Mouse (Mus musculus): ENCODE results near the gene Fam120a. TPM values are rescaled to one million over a fixed set of nuclear protein-coding genes. Genes with fewer than 3 reads are reported as not detected.

Gene Fam120a
- polyA plus RNA-seq, 1 experiment from 2014 or later: 24.6 TPM

GRCm38 (mm10) chr13:48864673-48865356, 103.0 kb downstream of the Fam120a start:
- Histone ChIP-seq H3K4me1 (peaks cover 56% of the 10 kb centered on the region), H3K27me3 (no peaks in the 10 kb centered on the region), H3K36me3 (no peaks in the 10 kb centered on the region), H3K4me2 (no peak overlapping the region), H3K4me3 (no peak overlapping the region), H3K9ac (no peak overlapping the region), H3K9me3 (no peaks in the 10 kb centered on the region), H3K27ac (no peak overlapping the region)
- WGBS: 70% methylated on average over 12 of the region's 12 CpGs
- no peak for ATAC-seq (ENCODE audit: insufficient number of reproducible peaks, low FRiP score, low TSS enrichment, low read depth)

GRCm38 (mm10) chr13:48863556-48863955, 104.3 kb downstream of the Fam120a start:
- Histone ChIP-seq H3K9ac (no peak overlapping the region), H3K4me2 (no peak overlapping the region), H3K4me1 (peaks cover 55% of the 10 kb centered on the region), H3K9me3 (no peaks in the 10 kb centered on the region), H3K27ac (peak overlapping the region; percentile 47), H3K27me3 (no peaks in the 10 kb centered on the region), H3K4me3 (no peak overlapping the region), H3K36me3 (no peaks in the 10 kb centered on the region; the same call in 1 of the 2 replicates)
- ATAC-seq (ENCODE audit: insufficient number of reproducible peaks, low FRiP score, low TSS enrichment, low read depth): no peak
- 21% methylated on average over 9 of the region's 9 CpGs for WGBS

- H3K9me3 ChIP-seq: no peaks in the 10 kb centered on the region
- WGBS: 94% methylated on average over 1 of the region's 1 CpGs
- H3K36me3 ChIP-seq: no peaks in the 10 kb centered on the region; the same call in 1 of the 2 replicates
- no peak overlapping the region for H3K4me3 ChIP-seq
- peaks cover 62% of the 10 kb centered on the region for H3K4me1 ChIP-seq
- H3K4me2 ChIP-seq: no peak overlapping the region
- no peak overlapping the region for H3K27ac ChIP-seq
- no peak for ATAC-seq (ENCODE audit: insufficient number of reproducible peaks, low FRiP score, low TSS enrichment, low read depth)
- no peaks in the 10 kb centered on the region for H3K27me3 ChIP-seq
- no peak overlapping the region for H3K9ac ChIP-seq
Measured at GRCm38 (mm10) chr13:48861913-48862312, 105.9 kb downstream of the Fam120a start.

- no peak overlapping the region for H3K4me2 ChIP-seq
- no peaks in the 10 kb centered on the region for H3K27me3 ChIP-seq
- ATAC-seq (ENCODE audit: insufficient number of reproducible peaks, low FRiP score, low TSS enrichment, low read depth): no peak
- H3K9me3 ChIP-seq: no peaks in the 10 kb centered on the region
- H3K4me3 ChIP-seq: no peak overlapping the region
- H3K27ac ChIP-seq: no peak overlapping the region
- H3K4me1 ChIP-seq: peaks cover 45% of the 10 kb centered on the region
- no peaks in the 10 kb centered on the region; the same call in 1 of the 2 replicates for H3K36me3 ChIP-seq
- WGBS: 54% methylated on average over 4 of the region's 4 CpGs
- H3K9ac ChIP-seq: no peak overlapping the region
Measured at GRCm38 (mm10) chr13:48858779-48859178, 109.0 kb downstream of the Fam120a start.

DNA sequence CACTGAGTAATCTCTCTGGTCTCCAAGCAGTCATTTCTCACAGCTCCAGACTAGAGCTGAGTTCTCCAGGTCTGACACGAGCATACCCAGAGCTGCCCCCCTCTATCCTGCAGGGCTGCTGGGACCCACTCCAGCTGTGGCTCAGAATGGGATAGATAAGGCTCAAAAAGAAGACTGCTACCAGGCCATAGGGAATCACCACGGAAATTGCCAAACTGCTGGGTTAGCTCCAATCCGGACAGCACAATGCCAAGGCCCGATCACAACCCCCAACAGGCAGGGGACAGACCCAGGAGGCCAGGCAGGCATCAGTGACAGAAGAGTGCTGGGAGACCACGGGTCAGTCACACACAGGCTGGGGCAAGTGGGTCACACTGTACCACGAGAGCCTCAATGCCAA, 109.8 kb downstream of the Fam120a start:
- 69% methylated on average over 6 of the region's 6 CpGs for WGBS
- Histone ChIP-seq H3K4me1 (peaks cover 41% of the 10 kb centered on the region), H3K4me3 (no peak overlapping the region), H3K27me3 (no peaks in the 10 kb centered on the region), H3K9ac (no peak overlapping the region), H3K4me2 (no peak overlapping the region), H3K36me3 (no peaks in the 10 kb centered on the region; the same call in 1 of the 2 replicates), H3K9me3 (no peaks in the 10 kb centered on the region), H3K27ac (no peak overlapping the region)
- ATAC-seq (ENCODE audit: insufficient number of reproducible peaks, low FRiP score, low TSS enrichment, low read depth): no peak

GRCm38 (mm10) chr13:48857246-48857932, 110.4 kb downstream of the Fam120a start:
- Histone ChIP-seq H3K36me3 (no peaks in the 10 kb centered on the region; the same call in 1 of the 2 replicates), H3K9me3 (no peaks in the 10 kb centered on the region), H3K4me2 (no peak overlapping the region), H3K27me3 (no peaks in the 10 kb centered on the region), H3K9ac (no peak overlapping the region), H3K4me3 (no peak overlapping the region), H3K4me1 (peaks cover 44% of the 10 kb centered on the region), H3K27ac (no peak overlapping the region)
- ATAC-seq (ENCODE audit: insufficient number of reproducible peaks, low FRiP score, low TSS enrichment, low read depth): no peak
- WGBS: 42% methylated on average over 7 of the region's 7 CpGs

DNA sequence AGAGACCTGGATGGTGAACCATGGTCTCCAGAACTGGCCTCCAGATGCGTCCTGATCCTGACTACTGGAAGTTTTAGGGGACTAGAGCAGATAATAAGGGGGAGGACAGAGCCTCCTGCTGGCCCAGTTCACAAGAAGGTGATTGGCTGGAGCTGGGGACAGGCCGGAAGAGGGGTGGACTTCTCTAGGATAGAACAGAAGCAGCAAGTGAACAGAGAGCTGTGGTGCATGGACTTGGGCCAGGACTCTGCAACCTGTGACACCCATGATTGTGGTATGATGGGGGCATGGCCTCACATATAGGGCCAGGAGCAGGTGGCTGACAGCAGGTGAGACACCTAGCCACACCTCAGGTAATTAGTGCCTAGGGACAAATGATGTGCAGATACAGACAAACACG, 113.9 kb downstream of the Fam120a start:
- H3K9me3 ChIP-seq: no peaks in the 10 kb centered on the region
- H3K9ac ChIP-seq: no peak overlapping the region
- no peak overlapping the region for H3K4me3 ChIP-seq
- H3K4me1 ChIP-seq: peaks cover 53% of the 10 kb centered on the region
- 49% methylated on average over 3 of the region's 3 CpGs for WGBS
- no peaks in the 10 kb centered on the region; the same call in 1 of the 2 replicates for H3K36me3 ChIP-seq
- H3K27ac ChIP-seq: no peak overlapping the region
- H3K4me2 ChIP-seq: no peak overlapping the region
- no peaks in the 10 kb centered on the region for H3K27me3 ChIP-seq
- no peak for ATAC-seq (ENCODE audit: insufficient number of reproducible peaks, low FRiP score, low TSS enrichment, low read depth)

DNA sequence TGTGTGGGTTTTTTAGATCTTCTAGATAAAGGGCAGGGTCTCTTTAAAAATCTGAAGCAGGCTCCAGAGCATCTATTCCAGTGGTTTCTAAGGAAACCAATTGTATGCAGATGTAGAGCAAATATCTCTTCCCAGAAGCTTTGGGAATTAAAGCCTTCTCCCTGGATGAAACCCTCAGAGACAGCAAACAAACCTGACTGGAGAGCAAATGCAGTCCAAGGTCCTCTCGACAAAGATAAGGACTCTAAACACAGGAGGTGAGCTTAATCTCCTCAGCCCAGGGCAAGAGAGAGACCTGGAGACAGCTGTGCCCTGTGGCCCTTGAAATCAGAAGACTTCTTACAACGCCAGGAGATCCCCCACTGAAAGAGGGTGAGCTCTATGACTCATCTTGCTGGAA, 114.3 kb downstream of the Fam120a start:
- 19% methylated on average over 2 of the region's 2 CpGs for WGBS
- H3K4me1 ChIP-seq: peaks cover 51% of the 10 kb centered on the region
- H3K9ac ChIP-seq: no peak overlapping the region
- H3K4me3 ChIP-seq: no peak overlapping the region
- no peak for ATAC-seq (ENCODE audit: insufficient number of reproducible peaks, low FRiP score, low TSS enrichment, low read depth)
- H3K9me3 ChIP-seq: no peaks in the 10 kb centered on the region
- no peaks in the 10 kb centered on the region for H3K36me3 ChIP-seq
- no peak overlapping the region for H3K4me2 ChIP-seq
- no peak overlapping the region for H3K27ac ChIP-seq
- no peaks in the 10 kb centered on the region for H3K27me3 ChIP-seq

- Histone ChIP-seq H3K4me3 (no peak overlapping the region), H3K4me1 (peaks cover 49% of the 10 kb centered on the region), H3K9me3 (no peaks in the 10 kb centered on the region), H3K27me3 (no peaks in the 10 kb centered on the region), H3K4me2 (no peak overlapping the region), H3K27ac (no peak overlapping the region), H3K36me3 (no peaks in the 10 kb centered on the region), H3K9ac (no peak overlapping the region)
- 52% methylated on average over 3 of the region's 3 CpGs for WGBS
- no peak for ATAC-seq (ENCODE audit: insufficient number of reproducible peaks, low FRiP score, low TSS enrichment, low read depth)
Measured at GRCm38 (mm10) chr13:48852859-48853258, 115.0 kb downstream of the Fam120a start.

GRCm38 (mm10) chr13:48851719-48852118, 116.1 kb downstream of the Fam120a start:
- WGBS: 83% methylated on average over 5 of the region's 5 CpGs
- Histone ChIP-seq H3K4me2 (no peak overlapping the region), H3K9ac (no peak overlapping the region), H3K36me3 (no peaks in the 10 kb centered on the region), H3K4me3 (no peak overlapping the region), H3K4me1 (peaks cover 39% of the 10 kb centered on the region), H3K27me3 (no peaks in the 10 kb centered on the region), H3K27ac (no peak overlapping the region), H3K9me3 (no peaks in the 10 kb centered on the region)
- no peak for ATAC-seq (ENCODE audit: insufficient number of reproducible peaks, low FRiP score, low TSS enrichment, low read depth)

- no peak for ATAC-seq (ENCODE audit: insufficient number of reproducible peaks, low FRiP score, low TSS enrichment, low read depth)
- Histone ChIP-seq H3K4me3 (no peak overlapping the region), H3K27ac (no peak overlapping the region), H3K36me3 (no peaks in the 10 kb centered on the region), H3K4me1 (peaks cover 39% of the 10 kb centered on the region), H3K4me2 (no peak overlapping the region), H3K27me3 (no peaks in the 10 kb centered on the region), H3K9ac (no peak overlapping the region), H3K9me3 (no peaks in the 10 kb centered on the region)
- 66% methylated on average over 8 of the region's 8 CpGs for WGBS
Measured at GRCm38 (mm10) chr13:48850771-48851170, 117.0 kb downstream of the Fam120a start.

DNA sequence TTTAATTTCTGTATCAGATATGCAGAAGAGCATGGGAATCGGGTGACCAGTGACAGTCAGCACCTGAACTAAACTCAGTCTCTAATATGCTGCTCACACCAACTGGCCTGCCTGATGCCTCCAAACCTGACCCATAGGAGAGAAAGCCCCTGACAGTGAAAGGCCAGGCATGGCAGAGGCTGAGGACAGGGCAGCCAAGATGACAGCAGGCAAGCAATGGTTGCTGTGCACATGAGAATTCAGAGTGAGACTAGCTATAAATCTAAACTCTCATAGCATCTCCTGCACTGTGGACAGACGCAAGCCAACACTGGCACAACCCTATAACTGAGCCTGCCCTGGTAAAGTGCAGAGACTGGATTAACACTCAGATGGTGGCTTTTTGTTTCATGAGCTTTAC, 117.5 kb downstream of the Fam120a start:
- Histone ChIP-seq H3K4me2 (no peak overlapping the region), H3K4me3 (no peak overlapping the region), H3K9me3 (no peaks in the 10 kb centered on the region), H3K9ac (no peak overlapping the region), H3K4me1 (peaks cover 39% of the 10 kb centered on the region), H3K36me3 (no peaks in the 10 kb centered on the region), H3K27me3 (no peaks in the 10 kb centered on the region), H3K27ac (no peak overlapping the region)
- no peak for ATAC-seq (ENCODE audit: insufficient number of reproducible peaks, low FRiP score, low TSS enrichment, low read depth)
- 84% methylated on average over 2 of the region's 2 CpGs for WGBS
